Mouse (Mus musculus): ENCODE results near the gene Sema3a.

Gene Sema3a

DNA sequence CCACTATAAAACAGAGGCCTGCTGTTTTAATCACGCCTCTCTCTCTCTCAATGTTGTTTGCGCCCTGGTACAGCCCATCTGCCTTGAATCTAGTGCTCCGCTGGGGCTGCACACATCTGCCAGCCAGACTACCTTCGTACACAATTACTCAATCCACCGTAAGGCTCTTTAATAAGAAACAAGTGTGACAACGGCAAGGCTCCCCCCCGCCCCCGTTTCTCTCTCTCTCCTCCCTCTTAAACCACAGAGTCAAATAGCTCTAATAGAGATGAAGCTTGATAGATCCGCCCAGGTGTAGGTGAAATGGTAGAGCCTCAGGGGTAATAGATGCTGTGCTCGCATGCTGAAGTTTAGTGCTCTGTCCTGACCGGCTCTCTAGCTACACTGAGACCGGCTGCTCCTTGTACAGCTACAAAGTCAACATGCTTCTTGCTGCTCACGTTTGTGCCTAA, at the start of gene Sema3a:
TSS of gene Sema3a (plus strand) at position 174 of the 452 bp plus-strand sequence.
- DNase-seq (ENCODE audit: low read depth): no peak

DNA sequence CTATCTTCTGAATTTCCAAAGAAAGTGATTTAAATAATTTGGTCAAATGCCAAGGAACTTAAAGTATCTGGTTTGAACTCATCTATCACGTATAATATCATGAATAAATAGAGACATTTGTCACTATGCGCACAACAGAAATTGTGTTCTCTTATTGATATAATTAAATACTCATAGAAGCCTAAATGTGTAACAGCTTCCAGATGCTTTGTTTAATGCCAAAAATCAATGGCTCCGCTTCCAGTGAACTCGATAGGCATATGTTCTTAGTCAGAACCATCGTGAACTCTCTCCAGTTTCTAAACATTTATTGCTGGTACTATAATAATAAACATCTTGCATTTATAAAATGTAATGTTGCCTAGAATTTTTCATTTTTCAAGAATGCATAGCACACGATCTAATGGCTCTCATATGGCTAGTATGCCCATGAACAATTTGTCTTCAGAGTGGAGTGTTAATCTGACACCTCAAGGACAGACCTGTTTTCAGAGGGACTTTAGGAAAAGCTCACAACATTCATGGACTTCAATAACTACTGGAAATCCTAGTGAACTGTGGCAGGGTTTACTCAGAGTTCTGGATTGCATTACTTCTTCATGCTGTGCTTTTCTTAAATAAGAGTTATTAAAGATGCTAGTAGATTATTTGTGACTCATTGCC, 40.3 kb upstream of the Sema3a start:
- no peak for DNase-seq (ENCODE audit: low read depth)

DNA sequence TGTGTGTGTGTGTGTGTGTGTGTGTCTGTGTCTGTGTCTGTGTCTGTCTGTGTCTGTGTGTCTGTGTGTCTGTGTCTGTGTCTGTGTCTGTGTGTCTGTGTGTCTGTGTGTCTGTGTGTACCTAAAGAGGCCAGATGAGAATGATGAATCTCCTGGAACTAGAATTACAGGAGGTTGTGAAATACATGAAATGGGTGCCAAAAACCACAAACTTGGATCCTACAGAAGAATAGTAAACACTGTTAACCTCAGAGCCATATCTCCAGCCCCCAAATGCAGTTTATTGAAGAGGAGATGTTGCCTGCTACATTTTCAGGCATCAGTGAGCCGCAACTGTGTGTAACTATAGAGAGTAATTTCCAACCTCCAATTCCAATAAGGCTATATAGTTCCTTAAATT, 34.8 kb upstream of the Sema3a start:
- no peak for DNase-seq (ENCODE audit: low read depth)

DNA sequence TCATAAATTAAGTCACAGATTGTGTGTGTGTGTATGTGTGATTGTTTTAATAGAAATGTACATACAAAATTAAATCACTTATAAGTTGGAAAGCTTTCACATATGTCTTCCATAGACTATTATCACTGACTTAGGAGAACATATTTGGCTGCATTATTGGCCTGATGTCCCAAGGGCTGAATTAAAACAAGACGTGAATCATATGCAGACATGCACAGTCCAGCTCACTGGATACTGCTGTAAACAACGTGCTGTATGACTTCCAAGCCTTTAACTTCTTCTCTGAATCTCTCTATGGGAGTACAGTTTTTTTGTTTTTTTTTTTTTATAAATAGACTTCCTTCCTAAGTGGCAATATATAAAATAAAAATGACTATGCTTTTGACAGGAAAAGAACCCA, 15.7 kb upstream of the Sema3a start:
- no peak for DNase-seq (ENCODE audit: low read depth)

DNA sequence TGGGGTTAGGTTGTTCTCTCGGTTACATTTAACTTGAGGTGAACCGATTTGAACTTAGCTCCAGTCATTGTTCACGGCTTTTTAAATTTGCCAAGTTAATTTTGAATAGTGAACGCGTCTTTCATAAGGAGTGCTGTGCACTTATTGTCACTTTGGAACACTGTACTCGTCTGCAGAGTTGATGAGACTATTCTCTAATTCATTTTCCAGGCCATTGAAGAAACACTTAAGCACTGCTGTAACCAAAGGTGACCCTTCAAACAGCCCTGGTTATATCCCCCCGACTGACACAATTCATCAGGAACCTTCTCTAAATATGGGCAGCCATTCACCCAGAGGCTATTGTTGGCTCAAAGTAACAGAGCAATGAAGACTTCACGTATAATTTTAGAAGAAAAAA, 8.0 kb upstream of the Sema3a start:
- no peak for DNase-seq (ENCODE audit: low read depth)

DNA sequence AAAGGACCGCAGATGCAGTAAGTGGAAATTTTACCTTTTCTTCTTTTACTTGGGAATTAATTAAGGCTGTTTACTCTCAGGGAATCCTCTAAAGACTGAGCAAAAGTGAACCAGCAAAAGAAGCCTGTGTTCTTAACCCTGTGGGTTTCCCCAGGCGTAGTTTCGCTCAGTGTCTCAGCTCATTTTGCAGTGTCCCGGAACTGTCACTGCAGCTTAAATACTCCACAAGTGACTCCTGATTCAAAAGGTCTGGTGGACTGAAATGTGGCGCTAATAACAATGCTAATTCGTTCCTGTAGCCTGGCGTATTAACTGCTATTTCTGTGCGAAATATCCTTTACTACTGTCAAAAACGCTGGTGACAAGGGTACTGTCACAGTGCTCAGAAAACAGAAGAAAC, 543 bp downstream of the Sema3a start:
- no peak for DNase-seq (ENCODE audit: low read depth)

DNA sequence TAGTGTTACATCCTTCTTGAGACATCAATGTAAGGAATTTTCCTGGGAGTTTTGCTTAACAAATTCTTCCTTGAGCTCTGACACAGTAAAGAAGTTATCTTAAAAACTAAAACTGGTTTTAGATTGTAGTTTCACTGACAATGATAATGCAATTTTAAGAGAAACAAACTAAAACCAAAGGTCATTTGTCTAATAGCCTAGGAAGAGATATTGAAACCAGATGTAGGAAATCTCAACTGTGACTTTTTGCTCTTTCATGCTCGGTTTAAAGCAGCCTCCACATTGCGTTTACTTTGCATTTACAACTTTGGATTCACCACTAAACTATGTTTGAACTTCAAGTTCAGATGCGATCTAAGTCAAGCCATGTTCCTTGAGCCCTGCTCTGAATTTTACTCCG, 982 bp downstream of the Sema3a start:
- no peak for DNase-seq (ENCODE audit: low read depth)

DNA sequence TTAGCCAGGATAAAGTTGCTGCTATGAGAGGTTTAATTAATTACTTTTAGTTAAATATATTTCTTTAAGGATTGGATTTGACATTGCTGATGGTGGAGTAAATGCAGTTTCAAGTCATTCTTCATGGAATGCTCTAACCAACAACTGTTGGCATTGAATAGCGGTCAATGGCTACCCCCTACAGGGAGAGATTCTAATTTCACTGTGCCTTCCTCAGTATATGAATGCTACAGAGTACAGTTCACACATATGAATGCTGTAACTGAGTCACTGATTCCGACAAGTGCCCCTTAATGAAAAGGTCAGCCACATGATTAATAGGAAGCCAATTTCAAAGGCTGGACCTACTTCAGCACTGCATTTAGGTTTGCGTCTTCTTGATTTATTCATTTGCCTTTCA, 1.9 kb downstream of the Sema3a start:
- no peak for DNase-seq (ENCODE audit: low read depth)

DNA sequence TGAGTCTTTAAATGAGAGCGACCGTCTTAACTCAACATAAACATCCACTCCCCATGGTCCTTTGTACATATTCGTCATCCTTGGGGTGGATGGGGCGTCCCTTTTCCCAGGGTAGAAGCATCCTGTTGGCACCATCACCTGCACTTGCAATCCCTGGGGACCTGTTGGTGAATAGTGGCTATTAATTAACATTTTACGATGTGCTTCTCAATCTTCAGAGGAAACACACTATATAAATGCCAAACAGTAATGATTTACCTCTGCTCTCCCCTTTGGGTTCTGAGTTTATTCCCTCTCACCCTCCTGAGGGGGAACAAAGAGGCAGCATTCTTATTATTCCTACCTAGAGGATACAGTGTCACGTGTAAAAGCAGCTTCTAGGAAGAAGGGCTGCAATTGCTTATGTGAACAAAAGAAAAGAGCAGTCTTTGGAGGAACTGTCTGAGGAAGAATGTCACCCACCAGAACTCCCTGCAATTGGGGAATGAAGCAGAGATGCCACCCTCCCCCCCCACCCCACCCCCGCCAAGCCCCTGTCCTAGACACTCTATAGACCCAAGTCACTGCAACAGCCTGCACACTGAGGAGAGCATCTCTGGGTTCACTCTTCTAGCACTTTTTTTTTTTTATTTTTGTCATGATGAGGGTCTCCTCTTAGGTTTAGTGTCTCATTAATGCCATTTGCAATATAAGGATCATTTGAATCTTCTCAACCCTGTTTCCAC, 19.7 kb downstream of the Sema3a start:
- DNase-seq (ENCODE audit: low read depth): no peak

DNA sequence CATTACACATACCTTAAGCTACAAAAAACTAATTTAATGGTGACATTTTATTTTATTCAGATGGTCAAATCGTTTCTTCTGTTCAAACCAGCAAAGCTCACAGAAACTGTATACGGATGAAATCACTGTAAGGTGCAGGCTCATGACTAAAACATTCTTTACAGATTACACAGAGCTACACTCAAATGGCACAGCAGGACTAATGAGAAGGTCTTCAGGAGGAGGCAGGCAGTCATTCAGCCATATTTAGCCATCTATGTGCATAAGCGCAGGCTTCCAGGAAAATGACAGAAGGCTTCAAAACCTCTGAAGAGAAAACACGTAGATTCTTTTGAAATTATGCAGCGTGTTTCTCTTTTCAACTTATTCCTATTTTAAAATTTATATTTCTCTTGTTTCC, 24.7 kb downstream of the Sema3a start:
- DNase-seq (ENCODE audit: low read depth): no peak

DNA sequence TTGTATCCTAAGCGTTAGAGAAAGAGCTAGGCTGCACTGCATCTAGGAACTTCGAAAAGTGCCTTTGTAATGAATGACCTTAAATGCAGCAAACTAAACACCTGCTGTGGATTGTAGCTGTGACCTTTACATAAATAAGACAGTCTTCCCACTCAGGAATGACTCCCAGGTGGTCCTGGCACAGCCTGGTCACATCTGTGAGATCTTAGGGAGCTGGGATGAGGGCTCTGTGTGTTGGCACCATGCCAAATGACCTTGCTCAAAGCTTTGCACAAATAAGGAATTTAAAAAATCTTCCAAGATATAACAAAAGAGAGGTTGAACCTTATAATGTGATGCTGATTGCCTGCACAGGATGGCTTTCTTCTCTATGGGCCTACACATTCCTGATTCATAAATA, 25.8 kb downstream of the Sema3a start:
- DNase-seq (ENCODE audit: low read depth): no peak

DNA sequence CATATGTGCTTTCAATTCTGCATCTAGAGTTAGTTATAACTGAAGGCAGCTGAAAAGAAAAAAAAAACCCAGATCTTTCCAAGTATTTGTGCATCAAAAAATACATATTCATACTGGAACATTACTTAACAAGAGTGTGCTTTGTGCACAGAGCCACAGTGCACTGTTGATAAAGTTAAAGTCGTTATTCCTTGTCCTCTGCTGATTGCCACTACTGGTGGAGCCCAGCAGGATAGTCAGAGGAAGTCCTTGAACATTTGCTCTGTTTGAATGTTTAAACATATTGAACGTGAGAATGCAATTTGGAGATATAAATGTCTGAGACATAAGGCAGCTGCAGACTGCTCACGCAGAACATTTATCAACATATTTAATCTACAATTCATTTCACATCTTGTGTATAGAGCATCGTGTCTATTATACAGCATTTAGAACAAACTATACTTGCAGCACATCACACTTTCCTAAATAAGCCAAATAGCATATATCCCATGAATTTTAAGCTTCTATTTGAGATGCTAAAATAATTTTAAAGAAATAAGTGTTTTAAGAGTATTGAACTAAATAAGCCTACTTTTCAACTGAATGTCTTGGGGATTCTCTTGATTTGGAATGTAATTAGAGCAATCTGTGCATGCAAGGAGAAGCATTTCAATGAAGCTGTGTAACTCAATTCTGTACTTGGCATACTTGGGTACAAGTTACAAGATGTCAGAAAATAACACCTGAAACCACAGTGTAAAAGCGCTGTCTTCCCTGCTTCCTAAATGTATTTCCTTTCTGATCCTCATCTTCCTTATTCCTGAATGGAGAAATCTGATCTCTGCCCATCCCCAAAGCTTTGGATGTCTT, 32.8 kb downstream of the Sema3a start:
- no peak for DNase-seq (ENCODE audit: low read depth)

DNA sequence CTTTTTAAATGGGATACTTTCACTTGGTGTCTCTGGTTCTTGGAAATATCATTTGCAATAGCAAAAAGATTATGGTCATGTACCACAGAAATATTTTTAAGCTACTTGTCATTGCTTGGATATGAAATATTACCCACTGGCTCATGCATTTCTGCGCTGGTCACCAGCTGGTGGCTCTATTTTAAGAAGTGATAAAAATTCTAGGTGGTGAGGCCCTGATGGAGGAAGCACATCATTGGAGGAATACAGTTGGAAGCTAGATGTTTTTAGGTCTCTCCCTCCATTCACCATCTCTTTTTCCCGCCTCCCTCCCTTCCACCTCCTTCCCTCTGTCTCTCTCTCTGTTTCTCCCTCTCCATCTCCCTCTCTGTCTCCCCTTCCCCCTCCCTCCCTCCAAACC, 57.0 kb downstream of the Sema3a start:
- no peak for DNase-seq (ENCODE audit: low read depth)

DNA sequence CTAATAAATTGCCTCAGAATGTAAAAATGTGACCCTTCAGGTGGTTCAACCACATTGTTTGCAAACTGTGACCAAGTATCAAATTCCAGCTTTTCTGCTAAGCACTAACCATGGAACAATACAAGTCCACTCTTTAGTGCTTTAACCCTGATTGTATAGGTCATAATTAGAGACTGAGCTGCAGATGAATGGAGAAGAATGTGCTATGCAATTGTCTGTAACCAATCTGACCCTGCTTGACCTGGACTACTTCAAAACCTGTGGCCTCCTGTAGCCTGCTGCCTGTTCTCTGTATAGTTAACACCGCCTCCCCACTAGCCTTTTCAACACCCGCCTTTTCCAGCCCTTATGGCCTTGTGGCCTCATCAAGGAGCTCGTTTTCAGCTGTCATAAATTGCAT, 72.7 kb downstream of the Sema3a start:
- no peak for DNase-seq (ENCODE audit: low read depth)

DNA sequence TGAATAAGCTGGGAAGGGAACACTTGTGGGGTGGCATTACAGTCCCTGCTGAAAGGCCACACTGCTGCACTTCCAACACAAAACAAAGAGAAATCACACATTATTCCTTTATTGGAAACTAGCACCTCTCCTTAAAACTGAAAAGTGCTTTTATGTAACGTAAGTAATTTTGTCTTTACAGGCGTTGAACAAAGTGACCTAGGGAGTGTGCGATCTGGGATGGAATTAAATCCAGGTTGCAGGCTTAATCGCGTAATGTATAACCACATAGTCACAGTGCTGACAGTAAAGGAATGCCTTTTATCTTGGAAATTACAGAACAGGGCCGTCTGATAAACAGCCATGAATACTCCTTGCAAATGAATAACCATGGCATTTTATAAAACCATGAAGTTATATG, 74.5 kb downstream of the Sema3a start:
- DNase-seq (ENCODE audit: low read depth): no peak

DNA sequence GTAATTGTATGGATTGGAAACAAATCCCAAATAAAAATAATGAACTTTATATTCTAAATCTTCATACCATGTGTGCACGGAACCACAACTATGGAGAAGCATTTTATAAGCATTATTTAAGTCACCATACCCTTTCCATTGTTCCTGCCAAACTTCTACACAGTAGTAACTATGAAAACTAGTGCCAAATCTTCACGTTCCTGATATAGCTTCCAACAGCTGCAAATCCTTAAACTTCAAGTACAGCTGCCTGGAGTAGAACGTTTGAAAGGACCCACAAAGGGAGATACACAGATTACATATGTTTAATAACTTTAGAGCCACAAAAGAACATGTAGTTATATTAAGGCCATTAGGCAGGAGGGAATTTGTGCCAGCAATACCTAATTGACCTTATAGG, 130.1 kb downstream of the Sema3a start:
- no peak for DNase-seq (ENCODE audit: low read depth)

DNA sequence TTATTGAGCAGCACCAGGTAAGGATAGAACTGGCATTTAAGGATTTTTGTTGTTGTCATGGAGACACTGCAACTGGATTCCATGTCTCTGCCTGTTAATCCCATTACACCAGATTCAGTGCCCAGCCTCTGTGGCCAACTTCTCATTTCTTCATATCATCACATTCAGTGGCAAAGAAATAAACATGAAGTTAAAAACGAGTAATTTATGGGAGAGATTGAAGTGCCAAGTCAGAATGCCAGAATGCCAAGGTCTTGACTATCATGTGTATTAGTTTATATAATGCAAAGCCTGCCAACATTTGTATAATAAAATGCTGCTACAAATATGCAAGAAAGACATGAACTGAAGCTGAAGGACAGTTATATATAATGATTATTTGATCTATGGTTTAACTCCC, 131.1 kb downstream of the Sema3a start:
- no peak for DNase-seq (ENCODE audit: low read depth)

DNA sequence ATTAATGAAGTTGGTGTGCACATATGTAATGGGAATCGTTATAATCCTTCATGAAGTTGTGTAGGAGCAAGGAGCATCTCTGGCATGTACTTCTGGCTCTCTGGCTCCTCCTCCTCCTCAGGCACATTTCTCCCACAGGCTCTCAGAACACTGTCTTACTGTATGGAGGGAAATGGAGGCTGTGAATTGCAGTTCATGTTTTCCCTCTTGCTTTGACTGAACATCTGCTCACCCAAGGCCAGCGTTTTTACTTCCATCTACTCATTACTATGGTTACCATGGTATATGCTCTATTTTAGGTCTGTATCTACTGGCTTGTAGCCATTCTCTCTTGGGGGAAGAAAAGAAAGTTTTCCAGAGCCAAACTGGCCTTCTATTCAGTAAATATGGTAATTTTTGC, 137.9 kb downstream of the Sema3a start:
- DNase-seq (ENCODE audit: low read depth): no peak

DNA sequence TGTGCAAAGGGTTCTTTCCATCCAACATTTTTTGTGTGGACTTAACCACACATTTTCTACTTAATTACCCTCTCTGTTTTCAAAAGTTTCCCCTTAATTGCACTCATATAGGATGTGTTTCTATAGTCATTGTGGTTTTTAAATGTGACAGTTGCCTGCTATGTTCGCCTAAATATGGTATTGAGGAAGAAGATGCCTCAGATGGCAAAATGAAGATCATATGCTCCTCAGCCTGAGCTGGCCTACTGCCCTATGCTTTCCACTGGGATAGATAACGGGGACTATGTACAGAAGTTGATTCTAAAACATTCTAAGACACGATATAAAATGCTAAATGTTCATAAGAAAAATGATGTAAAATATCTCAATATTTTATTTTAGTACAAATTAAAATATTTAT, 138.3 kb downstream of the Sema3a start:
- DNase-seq (ENCODE audit: low read depth): no peak

DNA sequence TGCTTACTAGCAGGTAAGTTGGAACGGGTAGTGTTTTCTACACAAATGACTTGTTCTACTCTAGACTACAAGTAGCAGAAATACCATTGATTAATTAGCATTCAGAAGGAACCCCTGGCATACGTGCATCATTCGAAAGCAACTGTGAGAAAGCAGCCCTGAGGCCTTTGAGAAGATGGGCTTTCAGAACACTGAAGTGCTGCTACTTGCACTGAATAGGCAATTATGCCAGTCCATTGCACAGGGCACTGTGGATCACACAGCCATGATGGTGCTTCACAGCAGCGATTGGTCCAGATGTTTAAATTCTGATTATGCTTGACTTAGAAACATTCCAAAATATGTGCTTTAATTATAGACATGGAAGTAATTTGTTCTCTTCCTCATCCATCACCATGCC, 187.5 kb downstream of the Sema3a start:
- no peak for DNase-seq (ENCODE audit: low read depth)

DNA sequence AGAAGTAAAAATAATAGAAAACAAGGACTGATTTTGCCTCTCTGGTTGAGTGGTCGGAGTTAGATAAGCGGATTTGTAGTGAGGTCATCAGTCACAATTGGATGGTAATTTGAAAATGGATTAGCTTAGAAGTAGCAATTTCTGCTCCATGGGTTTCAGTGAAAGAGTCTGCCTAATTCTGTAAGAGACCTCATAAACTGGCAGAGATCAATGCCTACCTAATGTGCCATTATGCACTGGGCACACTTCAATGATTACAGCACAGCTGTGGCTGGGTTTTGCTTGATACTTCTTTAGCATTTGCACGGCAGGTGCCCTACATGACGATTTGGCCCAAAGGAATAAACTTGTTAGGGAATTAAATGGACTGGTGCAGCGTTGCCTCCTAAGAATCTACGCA, 188.8 kb downstream of the Sema3a start:
- DNase-seq (ENCODE audit: low read depth): no peak

DNA sequence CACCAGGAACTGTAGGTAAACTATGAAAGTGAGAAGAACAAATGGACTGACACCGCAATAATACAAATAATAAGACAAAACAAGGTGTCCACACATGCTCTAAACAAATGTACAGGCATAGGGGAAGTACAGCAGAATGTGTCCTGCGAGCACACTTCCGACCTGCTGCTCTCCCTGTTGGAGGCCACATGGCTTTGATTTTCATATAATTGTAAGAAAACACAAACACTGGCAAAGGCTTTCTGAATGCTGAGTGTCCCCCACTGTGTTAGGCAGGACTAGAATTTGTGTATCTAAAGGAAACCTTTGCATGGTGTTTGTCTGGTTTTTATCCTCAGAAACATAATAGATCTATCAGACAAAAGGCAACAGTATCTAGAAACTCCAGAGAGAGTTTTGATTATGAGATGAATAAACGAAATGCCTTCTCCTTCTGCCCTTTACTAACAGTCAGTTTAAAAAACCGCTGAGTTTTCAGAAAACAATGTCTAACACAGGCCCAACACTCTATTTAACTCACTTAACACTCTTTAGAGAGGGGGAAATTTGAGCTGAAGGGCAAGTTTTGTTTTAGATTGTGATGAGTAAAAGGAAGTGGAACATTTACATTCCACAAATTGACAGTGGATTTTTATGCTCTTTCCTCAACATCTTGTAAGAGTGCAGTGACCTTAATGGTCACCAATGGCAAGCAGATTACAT, 193.7 kb downstream of the Sema3a start:
- DNase-seq (ENCODE audit: low read depth): no peak

All from c-Kit-positive CD71-negative TER-119-negative erythroid progenitor cells, embryonic 14.5 days (primary cell).